Mouse (Mus musculus) liver, postnatal 0 days (tissue): ENCODE measurements at regions not wholly inside any gene's neighbourhood (a gene's known extent, or its start where the extent isn't known, plus 50 kb on each side); places are given as distances from the start of the nearest gene placed in this dataset.

Experiments
- CTCF ChIP-seq: sonication (generic); IDR thresholded peaks from 2 replicates; pipeline ENCODE4 v1.5.1; 2016; ENCODE audit warnings: antibody characterized with exemption, low read depth
- EP300 ChIP-seq: IDR thresholded peaks from 2 replicates; pipeline ENCODE4 v1.6.1; 2016; ENCODE audit warnings: antibody characterized with exemption, low read depth, mild to moderate bottlenecking

DNA sequence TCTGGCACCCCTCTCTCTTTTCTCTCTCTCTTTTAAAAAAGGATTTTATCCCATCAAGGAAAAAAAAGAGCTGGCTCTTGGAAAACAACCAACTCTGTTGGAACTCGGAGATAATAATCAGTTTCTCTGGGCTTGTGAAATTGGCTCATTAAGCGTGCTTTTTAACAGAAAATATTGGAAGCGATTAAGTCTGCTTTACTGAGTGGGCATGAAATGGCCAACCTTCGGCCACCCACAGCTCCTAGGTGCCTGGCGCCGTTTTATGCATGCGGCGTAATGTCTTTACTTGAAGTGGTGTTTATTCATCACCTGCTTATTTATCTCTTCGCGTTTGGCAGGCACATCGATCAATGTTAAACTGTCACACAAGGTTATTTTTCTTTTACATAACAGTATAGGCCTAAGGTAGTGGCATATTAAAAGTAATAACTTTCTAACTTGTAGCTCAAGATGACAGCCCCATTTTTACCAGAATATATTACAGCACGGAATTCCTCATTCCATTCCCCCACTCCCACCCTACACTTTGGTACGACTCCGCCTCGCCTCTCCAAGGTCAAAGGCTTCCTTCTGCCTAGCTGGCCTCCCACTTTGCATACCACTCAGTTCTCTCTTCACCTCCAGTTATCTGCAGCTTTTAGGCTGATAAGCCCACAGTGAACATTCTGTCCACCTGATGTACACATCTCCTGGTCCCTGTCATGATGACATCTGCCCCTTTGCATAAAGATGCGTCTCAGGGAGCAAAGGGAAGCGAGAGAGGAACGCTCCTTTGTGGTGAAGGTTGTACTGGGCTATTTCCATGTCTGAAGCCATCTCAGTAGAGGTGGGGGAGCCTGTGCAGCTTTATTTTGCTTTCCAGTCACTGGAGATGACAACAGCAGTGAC lies 368.5 kb upstream of the Vrk2 start:
- TF ChIP-seq CTCF (no peak), EP300 (no peak)
